Mouse (Mus musculus): ENCODE data around the gene Rprd1b. TPM values are rescaled to one million over a fixed set of nuclear protein-coding genes. Genes with fewer than 3 reads are reported as not detected.
"Not testable (repeated sequence)": the region's sequence is repeated elsewhere in the genome, so short reads cannot be mapped to it uniquely, and the experiment has no call there.

Gene Rprd1b
- polyA plus RNA-seq, 1 experiment from 2014 or later: 50.9 TPM

- TF ChIP-seq CTCF (IDR thresholded peaks at IDR 0.05; ENCODE audit: low read depth): 0 out of 2 replicates have a peak, but pooled peaks have one; percentile 5
- 87% methylated on average over 8 of the region's 8 CpGs for WGBS
- H3K27ac ChIP-seq (ENCODE audit: low read depth): not testable (repeated sequence)
Observed at GRCm38 (mm10) chr2:158055383-158055782, 27.1 kb downstream of the Rprd1b start.

DNA sequence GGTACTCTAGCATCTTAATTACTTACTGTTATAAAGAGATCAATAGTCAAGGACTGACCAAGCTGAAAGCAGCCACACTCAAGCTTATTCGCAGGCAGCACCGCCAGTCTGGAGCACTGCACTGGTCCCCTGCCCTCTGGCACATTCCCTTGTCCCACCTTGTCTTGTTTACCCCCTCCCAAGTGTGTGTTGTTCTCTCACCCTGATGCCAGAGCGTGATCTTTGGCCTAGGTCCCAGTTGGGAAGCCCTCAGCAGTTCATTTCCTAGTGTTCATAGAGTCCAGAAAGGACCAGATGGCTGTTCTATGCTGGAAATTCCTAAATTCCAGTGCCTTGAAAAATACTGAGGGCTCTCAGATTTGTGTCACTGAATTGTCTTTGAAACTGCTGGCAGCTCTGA, 28.7 kb downstream of the Rprd1b start:
- H3K4me3 ChIP-seq (ENCODE audit: low read depth, low read length): no peak overlapping the region
- ATAC-seq (ENCODE audit: insufficient read depth) (no peak), DNase-seq (no peak)
- no peaks in the 10 kb centered on the region for H3K27me3 ChIP-seq (ENCODE audit: insufficient read depth, low read length)
- no peak overlapping the region for H3K27ac ChIP-seq (ENCODE audit: low read depth)
- H3K9ac ChIP-seq: no peak overlapping the region
- no peaks in the 10 kb centered on the region for H3K9me3 ChIP-seq (ENCODE audit: low read depth, low read length)
- no peaks in the 10 kb centered on the region for H3K4me1 ChIP-seq (ENCODE audit: insufficient read depth)
- H3K36me3 ChIP-seq (ENCODE audit: insufficient read depth): peaks cover 74% of the 10 kb centered on the region
- no peak for TF ChIP-seq CTCF (IDR thresholded peaks at IDR 0.05; ENCODE audit: low read depth)
- WGBS: 78% methylated on average over 3 of the region's 3 CpGs
- no peak overlapping the region for H3K4me2 ChIP-seq

More at GRCm38 (mm10) chr2:158055383-158055782, 27.1 kb downstream of the Rprd1b start:
- not testable (repeated sequence) for H3K9ac ChIP-seq; H3K4me3 ChIP-seq (ENCODE audit: low read depth, low read length); H3K27me3 ChIP-seq (ENCODE audit: insufficient read depth, low read length); H3K4me1 ChIP-seq (ENCODE audit: insufficient read depth); ATAC-seq (ENCODE audit: insufficient read depth); H3K9me3 ChIP-seq (ENCODE audit: low read depth, low read length); H3K4me2 ChIP-seq; DNase-seq
- peaks cover 68% of the 10 kb centered on the region for H3K36me3 ChIP-seq (ENCODE audit: insufficient read depth)

- Histone ChIP-seq H3K27ac (ENCODE audit: low read depth) (no peak overlapping the region), H3K9ac (no peak overlapping the region), H3K27me3 (ENCODE audit: insufficient read depth, low read length) (no peaks in the 10 kb centered on the region), H3K36me3 (ENCODE audit: insufficient read depth) (peaks cover 81% of the 10 kb centered on the region), H3K4me1 (ENCODE audit: insufficient read depth) (no peaks in the 10 kb centered on the region), H3K4me2 (no peak overlapping the region), H3K9me3 (ENCODE audit: low read depth, low read length) (no peaks in the 10 kb centered on the region), H3K4me3 (ENCODE audit: low read depth, low read length) (no peak overlapping the region)
- ATAC-seq (ENCODE audit: insufficient read depth) (no peak), DNase-seq (peak; percentile 42)
- TF ChIP-seq CTCF (IDR thresholded peaks at IDR 0.05; ENCODE audit: low read depth): no peak
- WGBS: 76% methylated on average over 10 of the region's 10 CpGs
Observed at GRCm38 (mm10) chr2:158058534-158058933, 30.2 kb downstream of the Rprd1b start.

DNA sequence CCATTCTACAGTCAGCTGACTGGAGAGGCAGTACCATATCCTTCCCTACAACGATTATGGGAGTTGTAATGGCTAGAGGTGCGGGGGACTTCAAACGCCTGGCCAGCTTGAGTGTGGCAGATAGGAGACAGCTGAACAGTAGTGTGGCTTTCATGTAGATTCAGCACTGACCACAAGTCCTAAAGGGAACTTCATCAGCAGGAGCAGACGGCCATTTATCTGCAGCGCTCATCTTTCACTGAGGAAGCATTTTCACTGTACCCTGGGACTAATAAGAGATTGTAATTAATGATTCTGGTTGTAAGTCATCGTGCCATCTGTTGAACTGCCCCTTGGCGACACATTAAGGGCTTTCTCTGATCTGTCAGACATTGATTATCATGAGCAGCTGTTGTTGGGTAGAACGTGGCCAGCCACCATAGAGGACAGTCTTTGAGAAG, 31.4 kb downstream of the Rprd1b start:
- no peak; the same call in 1 of the 2 replicates for ATAC-seq (ENCODE audit: insufficient read depth)
- no peaks in the 10 kb centered on the region for H3K4me1 ChIP-seq (ENCODE audit: insufficient read depth)
- WGBS: 63% methylated on average over 8 of the region's 8 CpGs
- no peaks in the 10 kb centered on the region for H3K9me3 ChIP-seq (ENCODE audit: low read depth, low read length)
- no peak for TF ChIP-seq CTCF (IDR thresholded peaks at IDR 0.05; ENCODE audit: low read depth)
- peak; percentile 49 for DNase-seq
- H3K9ac ChIP-seq: no peak overlapping the region
- no peaks in the 10 kb centered on the region for H3K27me3 ChIP-seq (ENCODE audit: insufficient read depth, low read length)
- H3K4me2 ChIP-seq: no peak overlapping the region
- no peak overlapping the region for H3K4me3 ChIP-seq (ENCODE audit: low read depth, low read length)
- H3K27ac ChIP-seq (ENCODE audit: low read depth): no peak overlapping the region
- H3K36me3 ChIP-seq (ENCODE audit: insufficient read depth): peaks cover 87% of the 10 kb centered on the region

- DNase-seq (no peak), ATAC-seq (ENCODE audit: insufficient read depth) (no peak)
- no peak overlapping the region for H3K27ac ChIP-seq (ENCODE audit: low read depth)
- no peaks in the 10 kb centered on the region for H3K9me3 ChIP-seq (ENCODE audit: low read depth, low read length)
- 86% methylated on average over 3 of the region's 3 CpGs for WGBS
- peaks cover 89% of the 10 kb centered on the region for H3K36me3 ChIP-seq (ENCODE audit: insufficient read depth)
- no peak overlapping the region for H3K9ac ChIP-seq
- no peak for TF ChIP-seq CTCF (IDR thresholded peaks at IDR 0.05; ENCODE audit: low read depth)
- H3K4me1 ChIP-seq (ENCODE audit: insufficient read depth): no peaks in the 10 kb centered on the region
- H3K27me3 ChIP-seq (ENCODE audit: insufficient read depth, low read length): no peaks in the 10 kb centered on the region
- H3K4me2 ChIP-seq: no peak overlapping the region
- no peak overlapping the region for H3K4me3 ChIP-seq (ENCODE audit: low read depth, low read length)
Observed at GRCm38 (mm10) chr2:158063036-158063435, 34.7 kb downstream of the Rprd1b start.

DNA sequence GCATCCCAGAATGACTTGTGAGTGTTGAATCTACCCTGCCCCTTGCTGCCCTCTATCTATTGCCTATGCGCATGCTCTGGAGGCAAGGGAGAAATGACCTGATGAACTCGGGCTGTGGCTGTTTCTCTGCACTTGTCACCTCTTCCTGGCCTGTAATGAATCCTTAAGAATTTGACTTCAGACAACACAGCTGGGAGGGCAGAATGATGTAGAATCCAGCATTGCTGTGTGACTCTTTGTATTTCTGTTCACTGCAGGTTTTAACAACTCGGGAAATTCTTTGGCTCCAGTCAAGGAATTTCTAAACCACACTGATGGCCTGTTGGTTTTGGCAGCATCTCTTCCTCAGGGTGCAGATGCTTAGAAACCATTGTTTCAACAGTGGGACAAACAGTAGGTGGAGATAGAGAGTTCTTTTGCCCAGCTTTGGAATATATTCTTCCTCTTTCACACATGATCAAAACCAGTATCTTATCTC, 36.3 kb downstream of the Rprd1b start:
- ATAC-seq (ENCODE audit: insufficient read depth) (no peak), DNase-seq (peak; percentile 72)
- H3K27ac ChIP-seq (ENCODE audit: low read depth): peak overlapping the region; percentile 20; the same call in 1 of the 2 replicates
- H3K9ac ChIP-seq: no peak overlapping the region
- no peaks in the 10 kb centered on the region for H3K27me3 ChIP-seq (ENCODE audit: insufficient read depth, low read length)
- H3K4me1 ChIP-seq (ENCODE audit: insufficient read depth): no peaks in the 10 kb centered on the region
- no peak overlapping the region for H3K4me2 ChIP-seq
- no peak overlapping the region for H3K4me3 ChIP-seq (ENCODE audit: low read depth, low read length)
- peak; percentile 59 for TF ChIP-seq CTCF (IDR thresholded peaks at IDR 0.05; ENCODE audit: low read depth)
- WGBS: 15% methylated on average over 3 of the region's 3 CpGs
- H3K9me3 ChIP-seq (ENCODE audit: low read depth, low read length): no peaks in the 10 kb centered on the region
- peaks cover 77% of the 10 kb centered on the region for H3K36me3 ChIP-seq (ENCODE audit: insufficient read depth)

GRCm38 (mm10) chr2:158065064-158065463, 36.8 kb downstream of the Rprd1b start:
- H3K9ac ChIP-seq: no peak overlapping the region
- H3K27ac ChIP-seq (ENCODE audit: low read depth): no peak overlapping the region
- no peak overlapping the region for H3K4me2 ChIP-seq
- no peak for TF ChIP-seq CTCF (IDR thresholded peaks at IDR 0.05; ENCODE audit: low read depth)
- H3K4me3 ChIP-seq (ENCODE audit: low read depth, low read length): no peak overlapping the region
- WGBS: 49% methylated on average over 5 of the region's 5 CpGs
- DNase-seq: no peak
- H3K9me3 ChIP-seq (ENCODE audit: low read depth, low read length): no peaks in the 10 kb centered on the region
- peaks cover 74% of the 10 kb centered on the region for H3K36me3 ChIP-seq (ENCODE audit: insufficient read depth)
- no peaks in the 10 kb centered on the region for H3K27me3 ChIP-seq (ENCODE audit: insufficient read depth, low read length)
- peak; percentile 41; the same call in 1 of the 2 replicates for ATAC-seq (ENCODE audit: insufficient read depth)
- no peaks in the 10 kb centered on the region for H3K4me1 ChIP-seq (ENCODE audit: insufficient read depth)
